Mouse (Mus musculus) kidney, adult 8-10 months (tissue): Measurements from ENCODE around the gene Mgat3.

Experiments used
- DNase-seq, 2 experiments: peaks; one replicate each; pipeline ENCODE4 v3.0.0; 2022

Gene Mgat3

GRCm38 (mm10) chr15:80173001-80173771 is at the start of gene Mgat3:
Gene Mgat3 (plus strand): TSS chr15:80173721.
- DNase-seq = peak in 1 of 2 experiments; percentile 54

GRCm38 (mm10) chr15:80124651-80125050 is 48.9 kb upstream of the Mgat3 start:
- peak; percentile 61 to 81 for DNase-seq

GRCm38 (mm10) chr15:80127191-80127590 is 46.3 kb upstream of the Mgat3 start:
- no peak for DNase-seq

GRCm38 (mm10) chr15:80129982-80130381 is 43.5 kb upstream of the Mgat3 start:
- no peak for DNase-seq

- DNase-seq = no peak
Measured at GRCm38 (mm10) chr15:80130689-80131088, 42.8 kb upstream of the Mgat3 start.

GRCm38 (mm10) chr15:80131421-80131820 is 42.1 kb upstream of the Mgat3 start:
- DNase-seq = no peak

- DNase-seq = no peak
Measured at GRCm38 (mm10) chr15:80132452-80132851, 41.1 kb upstream of the Mgat3 start.

- DNase-seq = peak; percentile 86 to 90
Measured at GRCm38 (mm10) chr15:80132993-80133586, 40.4 kb upstream of the Mgat3 start, which contains the start of gene Tab1. Gene Tab1 (plus strand): TSS chr15:80133127.

GRCm38 (mm10) chr15:80133682-80134449 is 39.7 kb upstream of the Mgat3 start:
- peak; percentile 32 to 47 for DNase-seq

- DNase-seq = peak; percentile 28 to 33
Measured at GRCm38 (mm10) chr15:80134450-80134847, 39.1 kb upstream of the Mgat3 start.

GRCm38 (mm10) chr15:80135499-80135898 is 38.0 kb upstream of the Mgat3 start:
- DNase-seq = no peak

- no peak for DNase-seq
Measured at GRCm38 (mm10) chr15:80136645-80137044, 36.9 kb upstream of the Mgat3 start.

- DNase-seq = no peak
Measured at GRCm38 (mm10) chr15:80137945-80138791, 35.4 kb upstream of the Mgat3 start.

- no peak for DNase-seq
Measured at GRCm38 (mm10) chr15:80140302-80140701, 33.2 kb upstream of the Mgat3 start.

GRCm38 (mm10) chr15:80140878-80141277 is 32.6 kb upstream of the Mgat3 start:
- DNase-seq = no peak

GRCm38 (mm10) chr15:80142130-80142529 is 31.4 kb upstream of the Mgat3 start:
- no peak for DNase-seq

GRCm38 (mm10) chr15:80143760-80144159 is 29.8 kb upstream of the Mgat3 start:
- no peak for DNase-seq

- DNase-seq = no peak
Measured at GRCm38 (mm10) chr15:80145397-80145796, 28.1 kb upstream of the Mgat3 start.

GRCm38 (mm10) chr15:80146153-80146552 is 27.4 kb upstream of the Mgat3 start:
- no peak for DNase-seq

GRCm38 (mm10) chr15:80147090-80147489 is 26.4 kb upstream of the Mgat3 start:
- no peak for DNase-seq

- DNase-seq = no peak
Measured at GRCm38 (mm10) chr15:80147511-80147910, 26.0 kb upstream of the Mgat3 start.

GRCm38 (mm10) chr15:80148565-80148964 is 25.0 kb upstream of the Mgat3 start:
- DNase-seq = no peak

GRCm38 (mm10) chr15:80149517-80149916 is 24.0 kb upstream of the Mgat3 start:
- no peak for DNase-seq
